Mouse (Mus musculus): ENCODE measurements at regions not wholly inside any gene's neighbourhood (a gene's known extent, or its start where the extent isn't known, plus 50 kb on each side); places are given as distances from the start of the nearest gene placed in this dataset.

GRCm38 (mm10) chr4:29604322-29604721, 791.4 kb downstream of the Epha7 start:
- no peak overlapping the region for H3K4me3 ChIP-seq (ENCODE audit: low read depth, low read length)
- WGBS: 62% methylated on average over 2 of the region's 2 CpGs
- no peak for DNase-seq (ENCODE audit: low spot score)
- H3K9ac ChIP-seq (ENCODE audit: low read depth, low read length): no peak overlapping the region
- H3K4me1 ChIP-seq (ENCODE audit: control insufficient read depth, insufficient read depth, low read length): no peaks in the 10 kb centered on the region
- no peak overlapping the region for H3K27ac ChIP-seq (replicated peaks; ENCODE audit: low read depth, low read length)
- no peak overlapping the region for H3K4me2 ChIP-seq (ENCODE audit: low read depth, low read length)
- H3K9me3 ChIP-seq (ENCODE audit: control insufficient read depth, low read length): no peaks in the 10 kb centered on the region
- no peak for ATAC-seq (ENCODE audit: low read depth)
- H3K27me3 ChIP-seq (replicated peaks; ENCODE audit: control insufficient read depth, insufficient read depth, low read length): no peaks in the 10 kb centered on the region
- H3K36me3 ChIP-seq (ENCODE audit: control insufficient read depth, insufficient read depth, low read length): no peaks in the 10 kb centered on the region

GRCm38 (mm10) chr4:29617910-29618309, 805.0 kb downstream of the Epha7 start:
- DNase-seq (ENCODE audit: low spot score) (no peak), ATAC-seq (ENCODE audit: low read depth) (no peak)
- Histone ChIP-seq H3K27ac (replicated peaks; ENCODE audit: low read depth, low read length) (no peak overlapping the region), H3K36me3 (ENCODE audit: control insufficient read depth, insufficient read depth, low read length) (no peaks in the 10 kb centered on the region), H3K4me2 (ENCODE audit: low read depth, low read length) (no peak overlapping the region), H3K4me3 (ENCODE audit: low read depth, low read length) (no peak overlapping the region), H3K4me1 (ENCODE audit: control insufficient read depth, insufficient read depth, low read length) (no peaks in the 10 kb centered on the region), H3K9ac (ENCODE audit: low read depth, low read length) (no peak overlapping the region), H3K9me3 (ENCODE audit: control insufficient read depth, low read length) (no peaks in the 10 kb centered on the region), H3K27me3 (replicated peaks; ENCODE audit: control insufficient read depth, insufficient read depth, low read length) (no peaks in the 10 kb centered on the region)
- WGBS: 80% methylated on average over 3 of the region's 3 CpGs

GRCm38 (mm10) chr4:29644839-29645565, 832.1 kb downstream of the Epha7 start:
- Histone ChIP-seq H3K27me3 (replicated peaks; ENCODE audit: control insufficient read depth, insufficient read depth, low read length) (no peaks in the 10 kb centered on the region), H3K4me1 (ENCODE audit: control insufficient read depth, insufficient read depth, low read length) (peaks cover 4% of the 10 kb centered on the region), H3K27ac (replicated peaks; ENCODE audit: low read depth, low read length) (no peak overlapping the region), H3K4me2 (ENCODE audit: low read depth, low read length) (no peak overlapping the region), H3K36me3 (ENCODE audit: control insufficient read depth, insufficient read depth, low read length) (no peaks in the 10 kb centered on the region), H3K9ac (ENCODE audit: low read depth, low read length) (no peak overlapping the region), H3K9me3 (ENCODE audit: control insufficient read depth, low read length) (no peaks in the 10 kb centered on the region), H3K4me3 (ENCODE audit: low read depth, low read length) (no peak overlapping the region)
- ATAC-seq (ENCODE audit: low read depth) (no peak), DNase-seq (ENCODE audit: low spot score) (peak; percentile 63)
- WGBS: 26% methylated on average over 2 of the region's 2 CpGs

DNA sequence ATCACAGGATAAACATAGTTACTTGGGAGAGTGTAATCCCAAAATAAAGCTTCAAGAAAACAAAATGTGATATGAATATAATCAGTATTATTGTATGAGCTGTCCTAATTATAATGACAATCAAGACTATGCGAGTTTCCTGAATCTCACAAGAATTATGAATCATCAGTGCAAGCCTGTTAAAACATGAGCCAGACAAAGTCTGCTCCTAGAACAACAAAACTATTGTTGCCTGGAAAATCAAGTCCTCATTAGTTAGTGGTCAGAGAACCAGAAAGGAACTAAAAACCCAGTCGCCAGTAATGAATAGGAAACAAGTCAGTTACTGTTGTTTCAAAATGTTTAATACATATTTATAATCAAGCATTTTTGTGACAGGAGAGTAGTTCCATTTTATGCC, 841.0 kb downstream of the Epha7 start:
- Histone ChIP-seq H3K27me3 (replicated peaks; ENCODE audit: control insufficient read depth, insufficient read depth, low read length) (no peaks in the 10 kb centered on the region), H3K4me3 (ENCODE audit: low read depth, low read length) (no peak overlapping the region), H3K4me2 (ENCODE audit: low read depth, low read length) (no peak overlapping the region), H3K36me3 (ENCODE audit: control insufficient read depth, insufficient read depth, low read length) (no peaks in the 10 kb centered on the region), H3K27ac (replicated peaks; ENCODE audit: low read depth, low read length) (no peak overlapping the region), H3K4me1 (ENCODE audit: control insufficient read depth, insufficient read depth, low read length) (no peaks in the 10 kb centered on the region), H3K9ac (ENCODE audit: low read depth, low read length) (no peak overlapping the region), H3K9me3 (ENCODE audit: control insufficient read depth, low read length) (no peaks in the 10 kb centered on the region)
- WGBS: 63% methylated on average over 2 of the region's 2 CpGs
- ATAC-seq (ENCODE audit: low read depth) (no peak), DNase-seq (ENCODE audit: low spot score) (no peak)

GRCm38 (mm10) chr4:29655606-29656005, 842.7 kb downstream of the Epha7 start:
- Histone ChIP-seq H3K4me3 (ENCODE audit: low read depth, low read length) (no peak overlapping the region), H3K27me3 (replicated peaks; ENCODE audit: control insufficient read depth, insufficient read depth, low read length) (no peaks in the 10 kb centered on the region), H3K4me2 (ENCODE audit: low read depth, low read length) (no peak overlapping the region), H3K36me3 (ENCODE audit: control insufficient read depth, insufficient read depth, low read length) (no peaks in the 10 kb centered on the region), H3K27ac (replicated peaks; ENCODE audit: low read depth, low read length) (no peak overlapping the region), H3K4me1 (ENCODE audit: control insufficient read depth, insufficient read depth, low read length) (no peaks in the 10 kb centered on the region), H3K9ac (ENCODE audit: low read depth, low read length) (no peak overlapping the region), H3K9me3 (ENCODE audit: control insufficient read depth, low read length) (no peaks in the 10 kb centered on the region)
- no peak for DNase-seq (ENCODE audit: low spot score)
- no peak for ATAC-seq (ENCODE audit: low read depth)
- WGBS: 77% methylated on average over 1 of the region's 1 CpGs

- H3K4me2 ChIP-seq (ENCODE audit: low read depth, low read length): no peak overlapping the region
- no peak overlapping the region for H3K27ac ChIP-seq (replicated peaks; ENCODE audit: low read depth, low read length)
- WGBS: 57% methylated on average over 6 of the region's 6 CpGs
- H3K4me1 ChIP-seq (ENCODE audit: control insufficient read depth, insufficient read depth, low read length): no peaks in the 10 kb centered on the region
- ATAC-seq (ENCODE audit: low read depth) (no peak), DNase-seq (ENCODE audit: low spot score) (no peak)
- no peak overlapping the region for H3K4me3 ChIP-seq (ENCODE audit: low read depth, low read length)
- no peak overlapping the region for H3K9ac ChIP-seq (ENCODE audit: low read depth, low read length)
- H3K36me3 ChIP-seq (ENCODE audit: control insufficient read depth, insufficient read depth, low read length): no peaks in the 10 kb centered on the region
- H3K27me3 ChIP-seq (replicated peaks; ENCODE audit: control insufficient read depth, insufficient read depth, low read length): no peaks in the 10 kb centered on the region
- no peaks in the 10 kb centered on the region for H3K9me3 ChIP-seq (ENCODE audit: control insufficient read depth, low read length)
Measured at GRCm38 (mm10) chr4:29661140-29662108, 848.5 kb downstream of the Epha7 start.

DNA sequence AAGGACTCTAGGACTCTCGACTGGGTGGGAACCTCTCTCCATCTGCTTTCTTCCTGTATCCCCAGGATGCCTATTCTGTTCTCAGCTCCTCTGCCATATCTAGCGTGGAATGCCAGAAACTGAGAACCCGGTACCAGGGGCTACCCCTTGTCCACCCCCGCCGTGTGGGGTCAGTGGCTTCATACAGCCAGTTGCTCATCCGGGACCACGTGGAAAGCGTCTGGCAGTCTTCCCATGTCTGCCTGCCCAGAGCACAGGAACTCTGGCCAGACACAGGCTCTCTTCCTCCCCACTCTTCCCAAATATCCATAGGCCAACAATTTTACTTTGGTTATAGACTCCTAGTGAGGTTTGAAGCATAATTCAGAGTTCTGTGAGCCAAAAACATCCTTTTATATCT, 852.6 kb downstream of the Epha7 start:
- WGBS: 77% methylated on average over 8 of the region's 8 CpGs
- Histone ChIP-seq H3K4me3 (ENCODE audit: low read depth, low read length) (no peak overlapping the region), H3K4me2 (ENCODE audit: low read depth, low read length) (no peak overlapping the region), H3K4me1 (ENCODE audit: control insufficient read depth, insufficient read depth, low read length) (no peaks in the 10 kb centered on the region), H3K27me3 (replicated peaks; ENCODE audit: control insufficient read depth, insufficient read depth, low read length) (no peaks in the 10 kb centered on the region), H3K9me3 (ENCODE audit: control insufficient read depth, low read length) (no peaks in the 10 kb centered on the region), H3K9ac (ENCODE audit: low read depth, low read length) (no peak overlapping the region), H3K36me3 (ENCODE audit: control insufficient read depth, insufficient read depth, low read length) (no peaks in the 10 kb centered on the region), H3K27ac (replicated peaks; ENCODE audit: low read depth, low read length) (no peak overlapping the region)
- ATAC-seq (ENCODE audit: low read depth) (no peak), DNase-seq (ENCODE audit: low spot score) (no peak)

DNA sequence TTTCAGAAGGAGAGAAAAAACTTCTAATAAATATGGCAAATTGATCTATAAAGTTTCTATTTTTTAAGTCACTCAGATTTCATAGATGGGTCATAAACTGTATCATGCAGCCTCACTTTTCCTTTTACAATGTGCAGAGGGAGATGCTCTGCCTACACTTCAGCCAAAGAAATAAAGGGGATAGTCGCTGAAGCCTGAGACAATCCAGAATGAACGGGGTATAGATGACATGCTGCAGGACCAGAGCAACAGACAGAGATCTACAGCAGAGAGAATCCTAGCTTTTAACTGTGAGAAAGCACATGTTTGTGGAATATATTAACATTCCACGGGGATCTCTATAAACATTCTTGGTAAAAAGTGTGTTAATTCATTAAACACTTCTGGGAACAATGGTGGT, 881.2 kb downstream of the Epha7 start:
- Histone ChIP-seq H3K4me1 (ENCODE audit: control insufficient read depth, insufficient read depth, low read length) (no peaks in the 10 kb centered on the region), H3K27me3 (replicated peaks; ENCODE audit: control insufficient read depth, insufficient read depth, low read length) (no peaks in the 10 kb centered on the region), H3K9ac (ENCODE audit: low read depth, low read length) (no peak overlapping the region), H3K9me3 (ENCODE audit: control insufficient read depth, low read length) (no peaks in the 10 kb centered on the region), H3K4me3 (ENCODE audit: low read depth, low read length) (no peak overlapping the region), H3K36me3 (ENCODE audit: control insufficient read depth, insufficient read depth, low read length) (no peaks in the 10 kb centered on the region), H3K4me2 (ENCODE audit: low read depth, low read length) (no peak overlapping the region), H3K27ac (replicated peaks; ENCODE audit: low read depth, low read length) (no peak overlapping the region)
- DNase-seq (ENCODE audit: low spot score) (no peak), ATAC-seq (ENCODE audit: low read depth) (no peak)
- WGBS: 55% methylated on average over 3 of the region's 3 CpGs
